Mouse (Mus musculus) c-Kit-positive CD71-positive TER-119-positive erythroid progenitor cells, embryonic 14.5 days (primary cell): ENCODE results near the gene Eif4e1b.

Experiments used
- DNase-seq: peaks from one replicate; pipeline ENCODE4 v3.0.0-alpha.2; 2013; ENCODE audit warnings: low spot score

The Eif4e1b gene

DNA sequence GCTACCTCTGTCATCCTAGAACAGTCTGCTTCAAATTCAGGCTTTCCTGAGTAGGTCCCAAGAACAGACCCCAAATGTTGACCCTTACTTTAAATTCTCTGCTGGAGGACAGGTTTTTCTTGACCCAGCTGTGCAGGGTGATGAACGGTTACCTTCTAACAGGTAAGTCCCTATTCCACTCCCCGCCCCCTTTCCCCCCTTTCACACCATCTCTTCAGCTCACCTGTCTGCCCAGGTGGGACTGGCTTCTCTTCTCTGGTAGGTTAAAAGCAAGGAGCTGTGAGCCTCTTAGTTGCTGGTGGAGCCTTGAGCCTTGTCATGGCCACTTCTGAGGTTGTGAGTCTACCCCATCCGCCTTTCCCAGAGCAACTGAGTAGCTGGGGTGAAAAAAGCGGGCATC lies at the start of gene Eif4e1b:
TSS of gene Eif4e1b (plus strand) at position 301 of the 400 bp plus-strand sequence.
- DNase-seq, result no peak

DNA sequence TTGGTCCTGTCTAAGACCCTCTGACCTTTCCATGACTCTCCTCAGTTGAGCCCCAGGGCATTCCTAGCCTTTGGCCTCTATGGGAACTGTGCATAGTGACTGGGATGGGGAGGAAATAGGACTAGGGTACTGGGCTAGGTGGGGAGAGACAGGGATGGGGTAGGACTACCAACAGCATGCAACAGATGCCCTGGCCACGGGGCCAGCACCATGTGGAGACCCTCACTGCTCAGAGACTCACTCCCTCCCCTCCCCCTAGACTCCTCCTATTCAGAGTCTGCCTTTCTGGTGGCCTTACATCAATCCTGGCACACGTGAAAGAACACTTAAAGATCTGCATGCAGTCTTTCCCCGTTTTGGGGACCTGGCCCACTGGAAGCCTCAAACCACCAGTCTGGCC lies 46.9 kb upstream of the Eif4e1b start:
- no peak for DNase-seq

DNA sequence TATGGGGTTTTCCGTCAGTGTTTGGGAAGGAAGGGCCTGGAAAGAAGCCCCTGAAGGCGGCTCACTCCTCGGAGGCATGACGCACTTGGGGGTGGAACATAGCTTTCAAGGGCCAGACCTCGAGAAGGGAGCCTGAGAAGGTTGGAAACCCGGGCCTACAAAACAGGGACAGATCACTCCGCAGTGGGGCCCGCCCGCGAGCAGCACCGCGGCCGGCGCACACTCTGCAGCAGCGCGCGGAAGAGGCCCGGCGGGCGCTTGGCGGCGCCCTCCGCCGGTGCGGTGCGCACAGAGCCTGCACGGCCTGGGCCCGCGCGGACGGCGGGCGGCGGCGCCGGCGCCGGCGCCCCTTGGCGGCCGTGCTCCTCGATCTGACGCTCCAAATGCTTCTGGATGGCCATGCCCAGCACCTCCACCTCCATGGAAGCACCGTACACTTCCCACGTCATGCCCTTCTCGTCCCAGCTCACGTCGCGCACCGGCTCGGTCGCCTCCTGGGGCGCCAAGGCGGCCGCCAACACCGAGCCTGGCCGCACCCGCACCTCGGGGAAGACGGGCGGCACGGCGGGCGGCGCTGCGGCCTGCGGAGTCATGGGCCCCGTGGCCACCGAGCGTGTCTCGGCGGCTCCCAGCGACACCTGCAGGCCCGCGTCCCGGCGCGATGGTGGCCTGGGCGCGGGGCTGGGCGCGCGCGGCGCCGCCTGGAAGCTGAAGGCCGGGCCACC lies 46.1 kb upstream of the Eif4e1b start:
- no peak for DNase-seq

DNA sequence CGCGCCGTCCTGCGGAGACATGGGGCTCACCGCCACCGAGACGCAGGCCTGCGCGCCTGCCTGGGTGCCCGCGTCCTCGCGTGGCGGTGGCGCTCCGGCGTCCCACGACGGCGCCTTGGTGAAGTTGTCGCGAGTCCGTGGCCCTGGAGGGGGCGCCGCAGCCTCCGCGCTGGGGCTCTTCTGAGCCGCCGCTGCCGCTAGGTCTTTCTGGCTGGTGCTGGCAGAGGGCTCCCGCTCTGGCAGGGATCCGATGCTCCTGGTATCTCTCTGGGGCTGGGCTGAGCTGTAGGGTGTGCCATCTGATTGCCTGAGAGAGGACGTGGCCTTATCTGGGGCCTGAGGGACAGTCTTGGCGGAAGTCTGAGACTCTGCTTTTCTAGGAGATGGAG lies 45.6 kb upstream of the Eif4e1b start:
- no peak for DNase-seq

DNA sequence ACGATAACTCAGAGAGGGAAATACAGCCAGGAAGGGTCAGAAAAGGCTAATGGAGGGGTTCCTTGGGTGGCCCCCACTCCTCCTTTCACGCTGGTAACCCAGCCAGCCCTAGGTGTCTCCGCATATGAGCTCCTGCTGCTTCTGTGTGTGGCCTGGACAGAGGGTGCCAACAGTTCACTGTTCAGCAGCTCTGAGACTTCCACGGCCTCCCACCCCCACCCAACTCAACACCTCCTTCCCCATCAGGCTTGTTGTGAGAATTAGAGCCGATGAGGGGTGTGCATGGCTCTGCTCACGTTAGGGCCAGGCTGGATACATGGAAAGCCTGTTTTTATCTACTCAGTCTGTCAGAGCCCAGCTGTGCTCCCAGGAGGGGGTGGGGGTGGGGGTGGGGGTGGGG lies 37.7 kb upstream of the Eif4e1b start:
- DNase-seq, result no peak

DNA sequence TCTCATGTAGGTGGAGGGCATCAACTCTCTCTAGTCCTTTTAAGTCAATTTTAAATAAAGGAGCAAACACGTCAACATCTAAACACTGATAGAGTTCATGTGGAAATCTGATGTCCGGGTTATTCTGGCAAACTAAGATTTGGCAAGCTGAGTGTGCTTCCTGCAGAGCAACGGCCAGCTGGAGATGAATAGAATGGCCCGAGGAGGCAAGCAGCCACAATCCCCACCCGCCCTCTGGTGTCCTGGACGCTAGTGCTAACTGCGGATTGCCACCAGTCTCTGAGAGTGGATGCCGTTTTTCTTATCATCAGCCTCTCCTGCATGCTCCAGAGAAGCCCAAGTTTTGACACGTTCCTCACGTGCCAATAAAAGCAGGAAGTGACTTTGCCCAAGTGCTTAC lies 36.9 kb upstream of the Eif4e1b start:
- no peak for DNase-seq

DNA sequence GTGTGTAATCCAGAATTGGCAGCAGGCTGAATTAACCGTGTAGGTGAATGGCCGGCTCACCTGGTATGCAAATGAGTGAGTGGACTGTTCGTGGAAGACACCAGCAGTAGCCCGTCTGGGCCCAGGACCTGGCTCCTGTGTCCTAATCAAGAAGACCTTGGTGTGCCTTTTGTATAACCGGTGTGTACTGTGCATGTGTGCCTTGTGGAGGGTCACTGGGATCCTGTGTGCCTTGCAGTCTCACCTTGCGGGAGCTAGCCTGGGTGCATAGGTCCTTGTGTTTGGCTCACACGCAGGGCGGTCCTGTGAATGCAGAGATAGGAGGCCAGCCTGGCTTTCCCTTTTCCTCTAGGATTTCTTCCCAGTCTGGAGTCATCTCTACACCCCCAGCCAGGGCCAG lies 35.6 kb upstream of the Eif4e1b start:
- DNase-seq, result no peak

DNA sequence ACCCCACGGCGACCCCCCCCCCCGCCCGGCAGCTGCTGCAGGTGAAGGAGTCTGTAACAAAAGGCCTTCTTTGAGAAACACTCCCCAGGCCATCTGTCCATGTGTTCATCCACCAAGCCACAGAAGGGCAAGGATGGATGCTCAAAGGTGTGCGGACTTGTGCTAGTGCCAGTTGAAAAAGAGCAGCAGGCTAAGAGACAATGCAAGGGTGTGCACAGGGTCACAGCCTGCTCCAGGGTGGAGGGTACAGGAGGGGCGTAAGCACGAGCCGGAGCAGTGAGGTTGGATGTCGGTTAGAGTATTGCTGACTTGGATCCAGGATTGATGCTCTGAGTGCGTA lies 35.1 kb upstream of the Eif4e1b start:
- no peak for DNase-seq

DNA sequence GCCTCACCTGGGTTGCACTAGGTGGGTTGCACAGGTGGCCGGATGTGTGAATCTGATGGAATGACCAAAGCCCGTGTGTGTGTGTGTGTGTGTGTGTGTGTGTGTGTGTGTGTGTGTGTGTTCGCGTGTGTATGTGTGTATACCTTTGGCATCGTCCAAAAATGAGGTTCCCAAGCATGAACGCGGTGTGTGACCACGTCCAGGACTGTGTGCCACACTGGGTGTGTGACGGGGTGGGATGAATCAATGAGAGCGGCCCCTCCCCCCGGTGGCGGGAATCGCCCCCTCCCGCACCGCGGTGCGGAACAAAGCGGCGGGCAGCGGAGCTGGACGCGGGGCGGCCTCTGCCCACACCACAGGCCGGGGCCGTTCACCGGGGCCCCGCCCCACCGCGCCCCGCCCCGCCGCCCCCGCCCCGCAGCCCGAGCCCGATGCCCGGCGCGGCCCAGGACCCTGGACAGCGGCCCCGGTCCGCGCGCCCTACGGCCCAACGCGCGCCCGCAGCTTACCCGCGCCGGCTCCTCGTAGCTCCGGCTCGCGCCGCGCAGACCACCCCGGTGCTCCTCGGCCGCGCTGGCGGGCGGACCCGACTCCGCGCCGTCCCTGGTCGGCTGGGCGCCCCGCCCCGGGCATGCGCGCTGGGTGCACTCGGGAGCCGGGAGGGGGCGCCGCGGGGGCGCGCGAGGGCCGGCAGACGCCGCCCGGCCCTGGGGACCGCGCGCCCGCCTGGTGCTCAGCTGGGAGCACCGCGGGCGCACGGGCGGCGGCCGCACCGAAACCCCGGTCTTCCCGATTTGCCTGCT lies 34.5 kb upstream of the Eif4e1b start:
- no peak for DNase-seq

DNA sequence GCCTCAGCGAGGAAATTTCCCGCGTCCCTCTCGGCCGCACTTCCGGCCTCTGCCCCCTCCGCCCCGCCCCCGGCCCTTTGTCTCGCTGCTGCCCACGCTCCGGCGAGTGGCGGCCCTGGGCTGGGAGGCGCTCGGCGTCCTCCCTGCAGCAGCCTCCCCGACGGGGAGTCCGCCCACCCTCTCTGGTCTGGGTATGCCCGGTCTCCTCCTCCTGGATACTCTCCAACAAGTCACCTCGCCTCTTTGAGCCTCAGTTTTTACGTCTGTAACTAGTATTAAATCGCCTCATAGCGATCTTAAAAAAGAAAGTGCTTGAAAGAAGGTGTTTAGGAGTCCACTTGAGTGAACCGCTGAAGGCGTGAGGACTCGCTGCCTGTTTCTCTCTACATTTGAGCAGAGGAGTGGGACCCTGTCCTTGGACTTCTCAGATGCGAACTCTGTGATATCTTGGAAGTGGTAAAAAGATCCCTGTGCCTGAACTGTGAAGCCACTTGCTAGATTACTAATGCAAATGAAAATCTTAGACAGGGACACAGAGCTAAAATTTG lies 33.9 kb upstream of the Eif4e1b start, which contains the start of gene Gprin1:
TSS of gene Gprin1 (minus strand) at position 11 of the 548 bp plus-strand sequence.
- DNase-seq, result no peak

DNA sequence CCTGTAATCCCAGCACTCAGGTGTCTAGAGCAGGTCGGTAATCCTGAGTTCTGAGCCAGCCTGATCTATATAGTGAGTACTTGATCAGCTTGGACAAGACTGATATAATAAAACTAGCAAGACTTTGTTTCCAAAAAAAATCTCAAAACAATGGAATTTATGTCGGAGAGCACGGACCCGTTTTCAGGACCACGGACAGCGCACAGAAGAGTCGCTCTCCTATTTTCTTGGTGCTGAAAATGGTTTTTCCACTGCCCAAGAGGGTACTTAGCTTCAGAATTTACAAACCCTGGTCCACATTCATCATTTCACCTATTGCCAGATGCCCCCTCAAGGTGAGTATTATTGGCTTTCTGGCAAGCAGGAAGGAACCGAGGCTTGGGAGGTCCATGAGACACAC lies 33.1 kb upstream of the Eif4e1b start:
- DNase-seq, result peak; percentile 19

DNA sequence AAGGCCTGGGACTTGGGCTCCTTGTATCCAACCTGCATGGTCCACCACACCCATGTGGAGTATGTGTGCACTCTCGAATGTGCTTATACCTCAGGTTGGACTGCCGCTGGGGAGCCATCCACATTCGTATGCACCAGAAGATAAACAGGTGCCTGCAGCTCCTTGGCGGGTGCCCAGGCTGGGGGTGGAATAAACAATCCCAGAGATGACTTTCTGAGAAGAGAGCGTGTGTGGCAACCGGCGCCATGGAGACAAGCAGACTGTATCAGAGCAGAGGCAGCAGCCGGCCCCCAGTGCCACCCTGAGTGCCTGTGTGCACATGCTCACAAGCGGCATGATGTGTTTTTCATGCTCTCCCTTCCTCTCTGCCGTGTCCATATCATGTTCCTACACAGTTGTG lies 31.1 kb upstream of the Eif4e1b start:
- DNase-seq, result no peak

DNA sequence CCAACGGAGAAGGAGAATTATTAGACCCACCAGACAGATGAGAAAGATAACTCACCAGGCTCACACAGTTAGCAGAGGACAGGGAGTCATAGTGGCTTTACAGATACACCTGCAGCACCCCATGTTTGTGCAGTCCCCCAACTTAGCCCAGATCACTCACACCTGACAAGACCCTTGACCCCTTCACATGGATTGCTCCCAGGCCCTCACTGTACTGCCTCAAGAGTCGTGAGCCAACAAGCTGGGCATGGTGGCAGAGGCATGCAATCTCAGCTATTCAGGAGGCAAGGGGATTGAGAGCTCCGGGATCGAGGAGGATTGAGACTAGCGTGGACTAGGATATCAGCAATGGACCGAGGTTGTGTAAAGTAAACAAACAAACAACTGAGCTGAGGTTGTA lies 30.1 kb upstream of the Eif4e1b start:
- no peak for DNase-seq

DNA sequence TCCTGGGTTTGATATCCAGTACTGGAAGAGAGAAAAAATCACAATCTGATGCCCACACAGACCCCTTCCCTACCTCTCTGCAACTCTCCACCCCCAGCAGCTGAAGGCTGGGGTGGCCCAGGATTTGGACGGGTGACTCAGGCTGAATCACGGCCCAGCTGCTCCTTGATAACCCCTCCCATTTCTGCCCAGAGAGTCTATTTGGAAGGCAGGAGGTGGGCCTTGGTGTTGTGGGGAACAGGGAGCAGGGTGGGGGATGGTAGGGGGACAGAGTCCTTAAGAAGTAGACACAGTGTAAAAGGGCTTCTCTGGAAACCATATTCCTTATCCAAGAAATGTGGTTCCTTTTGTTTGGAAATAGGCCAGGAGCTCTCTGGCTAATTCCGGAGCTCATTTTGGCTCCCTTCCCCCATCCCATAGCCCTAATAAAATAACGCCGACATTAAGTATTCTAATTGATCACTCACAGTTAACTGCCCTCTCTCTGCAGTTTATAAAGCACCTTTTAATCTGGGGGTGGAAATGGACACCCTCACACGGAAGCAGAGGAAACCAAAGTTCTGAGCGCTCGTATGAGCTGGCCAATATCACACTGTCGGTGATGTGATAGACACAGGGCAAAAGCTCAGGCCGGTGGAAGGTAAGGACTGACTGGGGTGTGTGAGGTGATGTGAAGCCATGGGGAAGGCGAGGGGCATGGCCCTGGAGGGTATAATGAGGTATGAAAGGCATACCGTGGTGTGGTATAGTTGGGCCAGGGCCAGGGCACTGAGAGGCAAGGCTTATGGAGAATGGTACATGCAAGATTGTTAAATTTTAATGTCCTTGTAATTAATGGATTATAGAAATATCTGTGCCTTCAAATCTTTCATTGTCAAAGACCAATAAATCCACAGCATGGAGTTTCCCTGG lies 29.4 kb upstream of the Eif4e1b start:
- no peak for DNase-seq

DNA sequence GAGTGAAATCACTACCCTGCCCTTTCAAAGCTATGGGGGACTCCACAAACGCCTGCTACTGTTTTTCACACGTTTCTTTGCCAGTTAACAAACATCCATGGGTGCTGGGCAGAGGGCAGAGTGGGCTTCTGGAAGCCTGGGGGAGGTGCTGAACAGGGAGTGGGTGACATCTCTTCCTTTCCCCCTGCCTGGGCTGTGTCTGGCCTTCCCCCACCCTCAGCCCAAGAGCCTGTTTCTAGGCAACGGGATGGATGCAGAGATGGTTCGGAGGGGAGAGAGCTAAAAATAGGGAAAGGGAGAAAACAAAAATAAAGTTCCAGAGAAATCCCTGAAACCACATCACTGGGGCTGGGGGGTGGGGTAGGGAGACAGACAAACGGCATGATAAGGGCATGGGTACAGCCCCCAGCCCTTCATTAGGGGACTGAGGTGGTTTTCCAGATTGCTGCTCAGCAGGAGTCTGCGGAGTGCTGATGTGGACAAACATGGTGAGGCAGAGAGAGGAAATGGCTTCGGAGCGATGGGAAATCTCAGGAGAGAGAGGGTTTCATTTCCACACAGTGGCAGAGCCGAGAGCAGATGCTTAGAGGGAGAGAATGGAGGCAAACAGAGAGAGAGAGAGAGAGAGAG lies 28.5 kb upstream of the Eif4e1b start:
- DNase-seq, result no peak

DNA sequence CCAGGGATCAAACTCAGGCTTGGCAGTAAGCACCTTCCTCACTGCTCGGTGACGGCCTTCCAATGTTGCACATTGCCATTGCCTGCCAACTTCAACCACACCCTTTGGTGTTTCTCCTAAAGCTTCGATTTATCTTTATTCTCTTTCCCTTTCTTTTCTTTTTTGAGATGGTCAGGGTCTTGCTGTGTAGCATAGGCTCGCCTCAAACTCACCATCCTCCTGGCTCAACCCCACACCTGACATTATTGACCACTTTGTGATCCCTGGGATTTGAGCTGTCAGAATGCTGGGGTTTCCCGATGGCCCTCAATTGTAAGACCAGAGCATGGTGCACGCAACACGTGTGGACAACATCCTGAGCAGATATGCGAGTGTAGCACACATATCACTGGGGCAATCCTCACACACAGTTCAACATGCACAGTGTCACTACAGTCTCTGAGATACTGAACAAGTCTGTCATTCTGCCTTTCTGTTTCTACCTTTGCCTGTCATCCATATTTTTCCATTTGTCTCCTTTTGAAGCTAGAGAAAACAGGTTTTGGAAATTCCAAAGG lies 27.6 kb upstream of the Eif4e1b start:
- DNase-seq, result no peak

DNA sequence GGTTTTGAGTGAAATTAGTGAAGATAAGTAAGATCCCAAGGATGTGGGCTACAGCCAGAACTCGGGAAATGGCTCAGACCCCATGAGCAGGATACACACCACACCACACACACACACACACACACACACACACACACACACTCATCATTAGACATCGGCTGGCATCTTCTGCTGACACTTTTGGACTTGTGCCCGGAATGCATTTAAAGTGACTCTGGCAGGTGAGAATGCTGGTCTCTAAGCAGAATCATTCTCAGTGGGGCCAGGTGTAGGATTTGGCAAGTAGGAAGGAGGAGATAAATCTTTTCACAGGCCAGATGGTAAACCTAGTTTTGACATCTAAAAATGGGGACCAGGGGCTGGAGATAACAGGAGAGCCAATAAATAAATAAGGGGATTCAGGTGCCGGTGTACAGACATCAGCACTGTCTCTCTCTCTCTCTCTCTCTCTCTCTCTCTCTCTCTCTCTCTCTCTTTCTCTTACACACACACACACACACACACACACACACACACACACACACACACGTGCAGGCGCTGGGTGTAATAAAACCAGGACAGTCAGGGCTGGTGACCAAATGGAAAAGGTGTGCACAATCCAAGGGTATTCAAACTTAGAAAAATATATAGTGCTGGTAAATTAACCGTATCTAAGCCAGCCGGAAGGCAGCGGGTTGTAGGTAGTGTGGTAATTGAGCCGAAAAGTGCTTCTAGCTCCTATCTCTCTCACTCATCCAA lies 26.5 kb upstream of the Eif4e1b start:
- no peak for DNase-seq

DNA sequence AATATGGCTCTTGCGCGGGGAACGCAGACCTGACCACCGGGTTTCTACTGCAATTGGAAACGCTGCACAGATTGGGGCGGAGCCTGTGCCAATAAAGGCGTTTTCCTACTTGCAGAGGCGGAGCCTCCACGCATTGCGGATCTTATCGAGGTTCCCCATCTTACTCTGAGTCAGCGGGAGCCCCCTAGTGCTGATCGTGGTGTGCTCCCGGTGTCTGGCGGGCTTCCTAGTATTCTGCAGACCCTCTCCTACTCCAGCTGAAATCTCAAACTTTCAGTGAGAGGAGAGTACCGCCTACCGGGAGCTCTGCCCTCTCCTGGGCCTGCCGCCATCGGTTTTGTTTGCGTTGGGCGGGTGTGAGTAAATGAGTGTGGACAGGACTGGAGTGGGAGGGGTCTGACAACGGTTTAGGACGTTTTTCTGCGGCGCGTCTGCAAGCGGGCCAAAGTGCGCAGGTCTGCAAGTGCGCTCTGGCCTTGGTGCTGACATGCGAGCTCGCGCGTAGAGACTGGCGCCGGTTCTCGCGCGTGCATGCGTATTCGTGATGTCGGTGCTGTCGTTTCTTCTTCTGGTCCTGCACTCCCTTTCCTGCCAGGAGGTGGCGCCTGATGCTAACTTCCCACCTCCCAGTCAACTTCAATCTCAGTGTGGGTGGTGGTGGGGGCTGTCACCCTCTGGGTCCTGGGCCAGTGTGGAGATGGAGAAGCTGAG lies 25.6 kb upstream of the Eif4e1b start:
- peak; percentile 22 for DNase-seq

DNA sequence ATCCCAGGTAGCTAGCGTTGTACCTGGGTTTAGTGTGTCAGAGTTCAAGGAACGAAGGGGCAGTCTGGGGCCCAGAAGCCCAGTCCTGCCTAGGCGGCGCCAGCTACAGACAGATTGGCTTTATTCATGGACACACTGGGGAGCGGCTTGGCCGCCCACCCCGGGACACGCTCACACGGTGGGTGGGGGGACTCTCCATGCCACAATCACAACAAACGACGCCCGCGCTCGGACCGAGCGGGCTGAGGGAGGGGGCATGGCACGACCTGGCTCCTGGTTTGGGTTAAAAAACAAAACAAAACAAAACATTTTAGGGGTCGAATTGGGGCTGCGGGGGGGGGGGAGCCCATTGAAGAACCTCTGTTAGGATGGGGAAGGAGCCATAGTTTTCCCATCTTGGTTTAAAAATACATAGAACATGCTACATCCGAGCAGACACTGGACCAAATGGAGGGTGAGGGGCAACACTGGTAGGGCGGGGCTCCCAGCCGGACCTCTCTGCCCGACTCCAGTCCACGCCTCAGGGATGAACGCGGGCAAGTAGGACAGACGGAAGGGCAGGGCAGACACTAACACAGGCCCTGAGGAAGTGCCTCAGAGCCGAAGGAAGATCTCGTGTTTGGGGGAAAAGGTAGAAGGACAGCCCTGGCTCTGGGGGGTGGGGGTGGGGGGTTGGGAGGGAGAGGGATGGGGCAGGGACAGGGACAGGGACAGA lies 24.9 kb upstream of the Eif4e1b start:
- DNase-seq, result no peak

DNA sequence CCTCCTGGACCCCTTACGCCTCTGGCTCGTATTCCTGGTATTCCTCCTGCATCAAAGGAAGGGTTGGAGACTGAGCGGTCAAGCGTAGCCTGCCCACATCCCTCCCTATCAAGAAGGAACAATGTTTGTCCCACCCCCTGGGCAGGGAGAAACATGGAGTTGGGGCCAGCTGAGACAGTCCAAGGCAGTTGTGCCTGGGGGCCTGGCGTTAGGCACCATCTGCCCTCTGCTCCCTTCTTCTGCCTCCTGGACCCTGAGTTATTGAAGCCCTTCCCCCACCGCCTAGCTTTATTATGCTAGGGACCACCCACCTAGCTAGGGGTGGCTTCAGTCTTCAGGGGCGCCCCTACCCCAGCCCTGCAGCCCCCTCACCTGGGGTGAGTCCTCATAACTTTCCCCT lies 24.3 kb upstream of the Eif4e1b start:
- no peak for DNase-seq
